Mouse (Mus musculus) erythroblast, embryonic 14.5 days (primary cell): ENCODE data around the gene Dennd5b.

Experiments used
- GATA1 ChIP-seq: IDR thresholded peaks from 2 replicates; pipeline ENCODE4 v1.6.1; 2012; ENCODE audit warnings: low read length, inconsistent platforms, mixed read lengths
- TAL1 ChIP-seq: IDR thresholded peaks from 3 replicates; pipeline ENCODE4 v1.6.1; 2012; ENCODE audit warnings: low read length, inconsistent platforms, mixed read lengths

- TF ChIP-seq TAL1 (no peak), GATA1 (no peak)
Observed at GRCm38 (mm10) chr6:148945509-148946408, 155.7 kb downstream of the Dennd5b start.
